Mouse (Mus musculus) heart, postnatal 0 days (tissue): ENCODE data around the gene Tcf12. TPM values are rescaled to one million over a fixed set of nuclear protein-coding genes. Genes with fewer than 3 reads are reported as not detected.

Experiments
- ATAC-seq: fragments of 200-750 bp; cut with Nextera tagmentation; 2 replicates; pipeline ENCODE4 v1.8.0; 2017; ENCODE audit warnings: low read depth, moderate number of reproducible peaks, moderate library complexity; ENCODE audit not compliant: insufficient read depth
- DNase-seq: peaks from one replicate; pipeline ENCODE4 v3.0.0-alpha.2; 2016; ENCODE audit warnings: low spot score
- H3K27ac ChIP-seq: fragments of 300-500 bp; sonication (generic); 2 replicates; pipeline ENCODE4 v1.5.1; 2014; ENCODE audit warnings: low read depth, mild to moderate bottlenecking
- H3K27me3 ChIP-seq: fragments of 300-500 bp; sonication (generic); 2 replicates; pipeline ENCODE4 v1.6.1; 2014; ENCODE audit warnings: low read length, mixed read lengths; ENCODE audit not compliant: control insufficient read depth, insufficient read depth
- H3K36me3 ChIP-seq: fragments of 300-500 bp; sonication (generic); replicated peaks from 2 replicates; pipeline ENCODE4 v1.6.1; 2014; ENCODE audit warnings: low read length, mixed read lengths; ENCODE audit not compliant: control insufficient read depth, insufficient read depth
- H3K4me1 ChIP-seq: fragments of 300-500 bp; sonication (generic); 2 replicates; pipeline ENCODE4 v1.6.1; 2014; ENCODE audit warnings: antibody characterized with exemption; ENCODE audit not compliant: control insufficient read depth, insufficient read depth
- H3K4me2 ChIP-seq: fragments of 300-500 bp; sonication (generic); 2 replicates; pipeline ENCODE4 v1.6.1; 2014; ENCODE audit warnings: low read depth, mild to moderate bottlenecking, low read length, moderate library complexity
- H3K4me3 ChIP-seq: fragments of 300-500 bp; sonication (generic); 2 replicates; pipeline ENCODE4 v1.5.1; 2014; ENCODE audit warnings: low read depth, low read length
- H3K9ac ChIP-seq: fragments of 300-500 bp; sonication (generic); replicated peaks from 2 replicates; pipeline ENCODE4 v1.6.1; 2014; ENCODE audit warnings: low read depth, low read length, mixed read lengths
- H3K9me3 ChIP-seq: fragments of 300-500 bp; sonication (generic); replicated peaks from 2 replicates; pipeline ENCODE4 v1.6.1; 2016; ENCODE audit warnings: low read length; ENCODE audit not compliant: control insufficient read depth
- CTCF ChIP-seq: IDR thresholded peaks from 2 replicates; pipeline ENCODE4 v1.5.1; 2016; ENCODE audit warnings: antibody characterized with exemption, control low read depth, low read depth
- EP300 ChIP-seq: IDR thresholded peaks from 2 replicates; pipeline ENCODE4 v1.6.1; 2016; ENCODE audit warnings: antibody characterized with exemption, low read depth
- WGBS: fragments of 180-500 bp; shearing (Covaris S2); extraction: QIAGEN DNeasy Blood & Tissue Kit; methylation state at CpG from one replicate; pipeline ENCODE4 v1.1.7; 2014; 5-methylcytosine and 5-hydroxymethylcytosine counted together
- polyA plus RNA-seq: library from polyadenylated mRNA; unstranded; fragments of >200 nt; fragmentation: Nextera tagmentation; extraction: Ambion mirVana; gene quantifications from 2 replicates; pipeline ENCODE4 v1.2.1, GENCODE M21; 2015
- total RNA-seq: library from RNA; depleted of rRNA; stranded (reverse); fragments of >200 nt; gene quantifications from 2 replicates; pipeline ENCODE4 v1.2.3, GENCODE M21; 2014; ENCODE audit warnings: low replicate concordance

Gene Tcf12
- total and polyA plus RNA-seq, 2 experiments from 2014 or later: 14.3 to 69.4 TPM

GRCm38 (mm10) chr9:71850283-71850682 is 261.4 kb downstream of the Tcf12 start:
- Histone ChIP-seq H3K9me3 (no peaks in the 10 kb centered on the region), H3K36me3 (peaks cover 66% of the 10 kb centered on the region), H3K4me3 (no peak overlapping the region), H3K27ac (no peak overlapping the region), H3K27me3 (no peaks in the 10 kb centered on the region), H3K4me2 (no peak overlapping the region), H3K9ac (no peak overlapping the region), H3K4me1 (no peaks in the 10 kb centered on the region)
- TF ChIP-seq EP300 (no peak), CTCF (no peak)
- ATAC-seq: no peak
- WGBS: 75% methylated on average over 1 of the region's 1 CpGs
- DNase-seq: no peak

GRCm38 (mm10) chr9:71848392-71848791 is 263.3 kb downstream of the Tcf12 start:
- no peak overlapping the region for H3K4me3 ChIP-seq
- TF ChIP-seq EP300 (no peak), CTCF (no peak)
- no peak overlapping the region for H3K9ac ChIP-seq
- ATAC-seq (no peak), DNase-seq (no peak)
- no peaks in the 10 kb centered on the region for H3K4me1 ChIP-seq
- no peaks in the 10 kb centered on the region for H3K9me3 ChIP-seq
- H3K27ac ChIP-seq: no peak overlapping the region
- WGBS: 95% methylated on average over 3 of the region's 3 CpGs
- H3K4me2 ChIP-seq: no peak overlapping the region
- no peaks in the 10 kb centered on the region for H3K27me3 ChIP-seq
- peaks cover 63% of the 10 kb centered on the region for H3K36me3 ChIP-seq

- DNase-seq: no peak
- no peak for ATAC-seq
- no peaks in the 10 kb centered on the region for H3K9me3 ChIP-seq
- 94% methylated on average over 9 of the region's 9 CpGs for WGBS
- H3K27me3 ChIP-seq: no peaks in the 10 kb centered on the region
- no peak for TF ChIP-seq EP300
- no peak for TF ChIP-seq CTCF
- H3K4me3 ChIP-seq: no peak overlapping the region
- H3K4me2 ChIP-seq: no peak overlapping the region
- H3K9ac ChIP-seq: no peak overlapping the region
- peaks cover 62% of the 10 kb centered on the region for H3K36me3 ChIP-seq
- no peaks in the 10 kb centered on the region for H3K4me1 ChIP-seq
- H3K27ac ChIP-seq: no peak overlapping the region
These were observed 263.8 kb downstream of the Tcf12 start for GRCm38 (mm10) chr9:71847921-71848320.

GRCm38 (mm10) chr9:71841850-71842249 is 269.8 kb downstream of the Tcf12 start:
- Histone ChIP-seq H3K27ac (no peak overlapping the region), H3K36me3 (peaks cover 53% of the 10 kb centered on the region), H3K27me3 (no peaks in the 10 kb centered on the region), H3K9ac (no peak overlapping the region), H3K4me1 (no peaks in the 10 kb centered on the region), H3K4me3 (no peak overlapping the region), H3K9me3 (no peaks in the 10 kb centered on the region), H3K4me2 (no peak overlapping the region)
- WGBS: 77% methylated on average over 5 of the region's 5 CpGs
- no peak for DNase-seq
- no peak for ATAC-seq
- TF ChIP-seq EP300 (no peak), CTCF (no peak)

GRCm38 (mm10) chr9:71837366-71837765 is 274.3 kb downstream of the Tcf12 start:
- peaks cover 16% of the 10 kb centered on the region for H3K36me3 ChIP-seq

GRCm38 (mm10) chr9:71836366-71836765 is 275.3 kb downstream of the Tcf12 start:
- H3K9ac ChIP-seq: no peak overlapping the region
- ATAC-seq (no peak), DNase-seq (no peak)
- TF ChIP-seq EP300 (no peak), CTCF (no peak)
- H3K27ac ChIP-seq: no peak overlapping the region
- 84% methylated on average over 1 of the region's 1 CpGs for WGBS
- H3K4me1 ChIP-seq: no peaks in the 10 kb centered on the region; the same call in 1 of the 2 replicates
- no peak overlapping the region for H3K4me2 ChIP-seq
- no peaks in the 10 kb centered on the region for H3K9me3 ChIP-seq
- H3K36me3 ChIP-seq: peaks cover 7% of the 10 kb centered on the region; the same call in 1 of the 2 replicates
- H3K4me3 ChIP-seq: no peak overlapping the region
- no peaks in the 10 kb centered on the region for H3K27me3 ChIP-seq

More at GRCm38 (mm10) chr9:71837366-71837765, 274.3 kb downstream of the Tcf12 start:
- DNase-seq: no peak
- no peaks in the 10 kb centered on the region for H3K27me3 ChIP-seq
- no peak for TF ChIP-seq CTCF
- no peak for TF ChIP-seq EP300
- no peak overlapping the region for H3K27ac ChIP-seq
- no peak overlapping the region for H3K4me2 ChIP-seq
- H3K4me3 ChIP-seq: no peak overlapping the region
- H3K9ac ChIP-seq: no peak overlapping the region
- no peak for ATAC-seq
- H3K9me3 ChIP-seq: no peaks in the 10 kb centered on the region
- WGBS: 66% methylated on average over 5 of the region's 5 CpGs
- H3K4me1 ChIP-seq: no peaks in the 10 kb centered on the region; the same call in 1 of the 2 replicates
